Mouse (Mus musculus) urinary bladder, postnatal 10 days (tissue): Measurements from ENCODE around the gene Rab5c.

ENCODE experiments used
- DNase-seq: peaks from one replicate; pipeline ENCODE4 v3.0.0; 2022; ENCODE audit warnings: low spot score

The Rab5c gene

DNA sequence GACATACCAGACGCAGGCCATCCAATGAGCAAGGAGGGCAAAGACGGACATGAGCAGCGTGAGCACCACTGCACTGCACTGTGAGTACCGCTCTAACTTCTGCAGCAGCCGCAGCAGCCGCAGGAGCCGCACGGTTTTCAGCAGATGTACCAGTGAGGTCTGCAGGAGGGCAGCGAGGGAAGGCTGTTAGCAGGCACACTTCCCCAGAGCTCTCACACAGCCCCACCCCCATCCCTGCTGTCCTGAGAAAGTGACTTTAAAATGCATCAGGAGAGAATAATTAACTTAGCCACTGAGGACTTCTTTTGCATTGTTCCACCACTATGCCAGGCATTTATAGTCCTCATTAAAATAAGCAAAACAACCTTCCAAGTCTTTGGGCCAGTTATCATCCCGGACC is 14.3 kb upstream of the Rab5c start:
- no peak for DNase-seq

DNA sequence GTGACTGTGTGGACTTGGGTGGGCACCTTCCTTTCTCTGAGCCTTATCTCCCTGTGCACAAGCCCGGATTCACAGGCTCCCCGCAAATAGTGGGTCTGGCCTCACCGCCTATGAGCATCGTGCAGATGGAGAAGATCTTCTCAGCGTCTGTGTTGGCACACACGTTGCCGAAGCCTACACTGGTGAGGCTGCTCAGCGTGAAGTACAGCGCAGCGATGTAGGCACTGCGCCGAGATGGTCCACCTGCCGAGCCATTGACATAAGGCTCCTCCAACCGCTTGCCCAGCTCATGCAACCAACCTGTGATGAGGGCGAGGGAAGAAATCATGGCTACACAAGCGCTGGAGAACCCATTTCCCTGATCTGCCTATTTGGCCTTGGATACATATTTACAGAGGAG is 12.1 kb upstream of the Rab5c start:
- no peak for DNase-seq

DNA sequence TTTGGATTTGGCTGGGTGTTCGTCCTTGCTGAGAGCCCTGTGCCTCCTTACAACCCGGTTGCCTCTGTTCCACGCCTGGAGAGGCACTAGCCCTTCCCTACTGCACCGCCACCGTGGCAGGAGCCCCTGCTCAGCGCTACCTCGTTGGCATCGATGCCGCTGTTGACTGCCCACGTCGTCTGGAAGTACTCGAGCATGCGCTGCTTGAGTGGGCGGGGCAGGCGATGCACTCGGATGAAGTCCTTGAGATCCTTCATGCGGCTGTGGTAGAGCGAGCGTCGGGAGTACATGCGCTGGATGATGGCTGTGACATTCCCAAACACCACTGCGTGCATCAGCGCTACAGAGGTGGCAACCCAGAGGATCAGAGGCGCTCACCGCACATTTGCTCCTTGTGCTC is 11.5 kb upstream of the Rab5c start:
- no peak for DNase-seq

- DNase-seq, result no peak
Observed at GRCm38 (mm10) chr11:100748620-100749019, 10.6 kb upstream of the Rab5c start.

GRCm38 (mm10) chr11:100747114-100747513 is 9.1 kb upstream of the Rab5c start:
- no peak for DNase-seq

DNA sequence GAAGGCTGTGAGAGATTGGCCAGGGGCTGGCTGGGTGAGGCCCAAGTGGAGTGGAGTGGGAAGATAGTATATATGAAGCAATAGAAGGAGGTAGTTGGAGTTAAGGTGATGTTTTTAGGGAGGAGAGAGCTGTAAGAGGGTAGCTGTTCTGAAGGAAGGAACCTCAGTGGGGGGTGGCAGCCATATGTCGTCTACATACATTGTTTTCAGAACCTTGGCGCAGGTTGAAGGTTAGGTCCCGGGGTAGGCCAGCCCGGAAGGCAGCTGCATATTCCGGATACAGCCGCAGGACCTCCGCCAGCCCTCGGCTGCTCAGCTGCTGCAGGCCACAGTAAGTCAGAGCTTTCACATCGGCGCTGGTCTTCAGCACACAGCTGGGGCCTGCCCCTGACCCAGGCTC is 8.5 kb upstream of the Rab5c start:
- DNase-seq, result no peak

- no peak for DNase-seq
Observed at GRCm38 (mm10) chr11:100745085-100745484, 7.1 kb upstream of the Rab5c start.

DNA sequence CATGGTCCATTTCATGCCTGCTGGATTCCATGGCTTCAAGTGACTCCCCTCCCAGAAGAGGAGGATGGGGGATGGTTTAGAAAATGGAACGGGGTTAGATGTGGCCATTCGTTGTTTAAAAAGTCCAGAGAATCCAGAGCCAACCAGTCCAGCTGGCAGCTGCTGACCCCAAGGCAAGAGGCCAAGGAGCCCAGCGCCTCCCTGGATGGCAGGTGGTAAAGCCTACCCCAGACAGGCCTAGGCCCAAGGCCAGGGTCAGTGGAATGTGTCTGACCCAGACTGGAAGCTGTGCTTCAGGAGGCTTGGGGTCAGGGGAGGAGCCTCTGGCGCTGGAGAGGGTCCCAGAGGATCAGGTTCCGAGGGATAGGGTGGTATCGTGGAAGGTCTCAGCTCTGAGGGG is 3.3 kb upstream of the Rab5c start:
- DNase-seq, result no peak

- no peak for DNase-seq
Observed at GRCm38 (mm10) chr11:100738749-100739148, 734 bp upstream of the Rab5c start.

- no peak for DNase-seq
Observed at GRCm38 (mm10) chr11:100737105-100737733, 796 bp downstream of the Rab5c start.

GRCm38 (mm10) chr11:100736746-100737080 is 1.3 kb downstream of the Rab5c start:
- DNase-seq, result no peak

DNA sequence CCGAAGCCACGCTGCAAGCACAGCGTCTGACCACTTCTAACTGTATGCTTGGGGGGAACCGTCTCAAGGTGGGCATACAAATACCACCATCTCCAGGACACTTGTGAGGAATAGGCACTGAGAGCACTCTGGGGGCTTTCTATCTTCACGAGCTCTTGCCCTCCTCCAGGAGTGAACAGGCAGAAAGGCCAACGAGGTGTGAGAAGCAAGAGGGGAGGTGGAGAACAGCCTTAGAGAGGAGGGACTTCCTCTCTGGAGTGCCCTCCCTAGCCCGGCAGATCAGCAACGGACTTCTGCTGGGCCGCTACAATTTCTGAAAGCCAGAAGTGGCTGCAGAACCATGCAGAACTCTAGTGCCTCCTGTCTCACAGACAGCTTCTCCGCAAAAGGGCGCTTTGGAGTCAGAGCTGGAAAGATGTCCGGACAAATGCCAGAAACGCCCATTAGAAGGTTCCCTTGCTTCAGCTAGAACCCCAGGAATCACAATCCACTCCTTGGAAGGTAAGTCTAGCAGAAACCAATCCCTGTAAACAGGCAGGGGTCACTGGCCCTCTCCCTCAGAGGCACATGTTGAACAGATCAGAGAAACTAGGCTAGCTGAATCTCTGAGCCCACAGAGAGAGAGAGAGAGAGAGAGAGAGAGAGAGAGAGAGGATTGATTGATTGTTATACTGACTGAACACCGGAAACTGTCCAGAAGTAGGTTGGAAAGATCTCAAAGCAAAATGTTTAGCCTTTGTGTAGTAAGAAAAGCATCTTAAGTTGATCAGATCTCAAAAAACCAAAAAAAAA is 1.9 kb downstream of the Rab5c start:
- no peak for DNase-seq

DNA sequence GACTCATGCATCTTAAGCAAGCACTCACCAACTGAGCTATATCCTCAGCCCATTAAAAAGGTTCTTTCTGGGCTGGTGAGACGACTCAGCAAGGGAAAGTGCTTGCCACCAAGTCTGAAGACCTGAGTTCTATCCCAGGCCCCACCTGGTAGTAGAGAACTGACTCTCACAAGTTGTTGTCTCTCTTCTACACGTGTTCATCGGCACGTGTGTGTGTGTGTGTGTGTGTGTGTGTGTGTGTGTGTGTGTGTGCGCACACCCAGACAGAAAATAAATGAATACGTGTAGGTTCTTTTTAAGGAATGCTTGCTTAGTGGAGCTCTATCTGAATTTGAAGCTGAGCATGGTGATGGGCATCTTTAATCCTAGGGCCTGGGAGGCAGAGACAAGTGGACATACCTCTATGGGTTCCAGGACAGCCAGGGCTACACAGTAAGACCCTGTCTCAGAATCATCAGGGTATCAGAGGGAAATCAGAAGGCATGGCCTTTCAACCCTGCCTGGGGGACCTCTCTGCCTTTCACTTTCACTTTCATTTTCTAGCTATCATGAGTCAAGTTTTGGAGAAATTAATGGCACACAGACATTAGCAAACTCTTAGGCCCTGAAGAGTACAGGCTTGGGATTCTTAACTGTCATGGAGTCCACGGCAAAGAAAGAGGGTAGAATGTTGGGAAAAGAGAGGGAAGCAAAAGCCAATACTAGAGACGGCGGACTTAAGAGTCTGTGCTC is 2.7 kb downstream of the Rab5c start:
- no peak for DNase-seq

GRCm38 (mm10) chr11:100730477-100731205 is 7.4 kb downstream of the Rab5c start:
- no peak for DNase-seq

GRCm38 (mm10) chr11:100729976-100730375 is 8.0 kb downstream of the Rab5c start:
- no peak for DNase-seq

DNA sequence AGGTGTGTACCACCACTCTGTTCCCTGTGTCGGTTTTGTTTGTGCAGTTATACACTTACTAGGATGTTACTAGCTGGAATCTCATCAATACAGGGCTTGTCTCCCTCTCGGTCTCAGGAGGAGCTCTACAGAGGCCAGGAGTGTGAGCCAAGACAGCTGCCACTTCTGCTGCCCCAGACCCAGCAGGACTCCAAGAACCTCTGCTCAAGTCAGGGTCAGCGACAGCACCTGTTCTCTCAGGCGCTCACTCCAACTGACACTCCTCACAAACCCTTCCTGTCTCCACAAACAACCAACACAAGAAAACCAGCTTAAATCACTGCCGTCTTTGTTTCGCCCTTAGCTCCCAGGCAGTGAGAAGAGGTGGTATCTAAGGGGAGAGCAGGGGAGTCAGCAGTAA is 9.4 kb downstream of the Rab5c start:
- no peak for DNase-seq

GRCm38 (mm10) chr11:100727201-100727600 is 10.8 kb downstream of the Rab5c start:
- no peak for DNase-seq

GRCm38 (mm10) chr11:100724919-100725512 is 13.0 kb downstream of the Rab5c start:
- DNase-seq, result no peak

- no peak for DNase-seq
Observed at GRCm38 (mm10) chr11:100722493-100723028, 15.5 kb downstream of the Rab5c start.

GRCm38 (mm10) chr11:100721776-100722492 is 16.1 kb downstream of the Rab5c start:
- no peak for DNase-seq

DNA sequence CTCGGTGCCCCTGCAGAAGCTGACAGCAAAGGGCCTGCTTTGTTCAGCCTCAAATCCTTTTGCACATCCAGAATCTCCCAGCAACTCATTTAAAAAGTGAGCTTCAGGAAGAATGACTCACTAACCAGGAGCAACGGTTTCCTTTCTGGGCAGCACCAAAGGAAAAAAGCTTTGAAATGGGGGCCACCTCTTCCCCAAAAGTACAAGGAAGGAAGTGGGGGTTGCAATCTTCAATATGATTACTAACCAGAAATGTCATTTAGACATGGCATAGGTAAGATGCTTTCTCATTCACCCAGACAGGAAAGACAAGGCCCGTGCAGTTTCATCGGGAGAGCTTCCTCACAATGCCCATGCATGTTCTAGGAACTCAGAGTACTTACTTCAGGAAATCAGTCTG is 16.8 kb downstream of the Rab5c start:
- DNase-seq, result no peak
